Mouse (Mus musculus): ENCODE results near the gene Batf. TPM values are rescaled to one million over a fixed set of nuclear protein-coding genes. Genes with fewer than 3 reads are reported as not detected.
A peak's percentile ranks its signal among the peaks of the same experiment; 100 is the strongest.

Gene Batf
- 0.68 TPM in 1 of 2 replicates, not detected in the other for polyA plus RNA-seq (2014; fragmentation: Nextera tagmentation; extraction: Ambion mirVana)

DNA sequence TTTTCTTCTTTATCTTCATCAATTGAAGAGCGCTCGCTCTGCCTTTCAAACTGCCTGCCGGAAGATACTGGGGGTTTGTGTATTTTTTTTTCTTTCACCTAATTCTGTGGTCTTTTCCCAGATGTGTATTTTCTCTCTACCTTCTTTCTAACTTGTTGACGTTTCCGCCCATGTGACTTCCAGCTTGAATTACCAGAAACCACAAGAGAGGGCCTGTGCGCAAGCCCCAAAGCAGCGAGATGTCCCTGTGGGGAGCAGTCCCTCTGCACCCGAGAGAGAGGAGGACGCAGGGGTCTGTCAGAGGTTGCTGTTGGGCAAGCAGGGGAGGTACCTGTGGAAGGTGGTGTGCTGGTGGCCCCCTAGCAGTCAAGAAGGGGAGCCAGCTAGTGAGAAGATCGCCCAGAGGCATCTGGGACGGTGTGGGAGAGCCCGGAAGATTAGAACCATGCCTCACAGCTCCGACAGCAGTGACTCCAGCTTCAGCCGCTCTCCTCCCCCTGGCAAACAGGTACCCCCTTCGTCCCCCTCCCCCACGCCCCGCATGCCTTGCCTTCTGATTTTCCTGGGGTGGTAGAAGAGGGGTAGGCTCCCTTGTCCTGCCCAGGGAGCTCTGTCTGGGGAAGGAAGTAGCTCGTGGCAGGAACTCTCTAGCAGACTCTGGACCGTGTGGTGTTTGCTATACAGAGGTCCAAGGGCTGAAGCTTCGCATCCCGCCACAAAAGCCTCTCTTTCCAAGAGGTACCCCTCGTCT lies at the start of gene Batf:
Batf (plus strand) TSS at position 204 of the 751 bp plus-strand sequence.
- Histone ChIP-seq H3K4me1 (ENCODE audit: control insufficient read depth, insufficient read depth, low read length) (no peaks in the 10 kb centered on the region), H3K9me3 (ENCODE audit: control insufficient read depth, low read length) (no peaks in the 10 kb centered on the region), H3K4me3 (replicated peaks; ENCODE audit: low read depth, low read length) (no peak within 1 kb of the TSS), H3K9ac (replicated peaks; ENCODE audit: low read length) (no peak within 1 kb of the TSS), H3K4me2 (ENCODE audit: low read length) (no peak within 1 kb of the TSS), H3K27ac (replicated peaks; ENCODE audit: low read depth, low read length) (no peak within 1 kb of the TSS), H3K27me3 (ENCODE audit: control insufficient read depth, insufficient read depth, low read length) (no peaks in the 10 kb centered on the region), H3K36me3 (ENCODE audit: control insufficient read depth, insufficient read depth, low read length) (no peaks in the 10 kb centered on the region)
- WGBS: 54% methylated on average over 21 of the region's 22 CpGs
- no peak for ATAC-seq (ENCODE audit: low FRiP score, low TSS enrichment)
- no peak for DNase-seq

DNA sequence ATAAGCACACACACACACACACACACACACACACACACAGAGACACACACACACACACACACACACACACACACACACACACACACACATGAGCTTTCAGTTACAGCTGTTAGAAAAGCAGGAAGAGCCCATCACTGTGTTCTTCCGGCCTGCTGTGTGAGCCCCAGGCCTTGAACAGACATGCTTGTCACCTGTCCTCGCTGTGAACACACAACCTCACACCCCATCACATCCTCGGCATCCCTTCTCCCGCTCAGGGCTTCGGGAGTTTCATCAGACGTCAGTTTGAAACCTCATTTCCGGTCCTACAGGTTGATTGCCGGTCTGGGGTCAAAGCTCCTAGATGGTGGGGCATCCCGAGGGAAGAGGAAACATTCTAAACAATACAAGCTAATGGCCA lies 48.5 kb upstream of the Batf start:
- H3K27ac ChIP-seq (replicated peaks; ENCODE audit: low read depth, low read length): no peak overlapping the region
- WGBS: 86% methylated on average over 9 of the region's 9 CpGs
- no peaks in the 10 kb centered on the region for H3K4me1 ChIP-seq (ENCODE audit: control insufficient read depth, insufficient read depth, low read length)
- no peak overlapping the region for H3K4me2 ChIP-seq (ENCODE audit: low read length)
- H3K27me3 ChIP-seq (ENCODE audit: control insufficient read depth, insufficient read depth, low read length): no peaks in the 10 kb centered on the region
- H3K36me3 ChIP-seq (ENCODE audit: control insufficient read depth, insufficient read depth, low read length): peaks cover 10% of the 10 kb centered on the region
- DNase-seq (no peak), ATAC-seq (ENCODE audit: low FRiP score, low TSS enrichment) (no peak)
- no peak overlapping the region for H3K4me3 ChIP-seq (replicated peaks; ENCODE audit: low read depth, low read length)
- H3K9me3 ChIP-seq (ENCODE audit: control insufficient read depth, low read length): no peaks in the 10 kb centered on the region
- no peak overlapping the region for H3K9ac ChIP-seq (replicated peaks; ENCODE audit: low read length)

DNA sequence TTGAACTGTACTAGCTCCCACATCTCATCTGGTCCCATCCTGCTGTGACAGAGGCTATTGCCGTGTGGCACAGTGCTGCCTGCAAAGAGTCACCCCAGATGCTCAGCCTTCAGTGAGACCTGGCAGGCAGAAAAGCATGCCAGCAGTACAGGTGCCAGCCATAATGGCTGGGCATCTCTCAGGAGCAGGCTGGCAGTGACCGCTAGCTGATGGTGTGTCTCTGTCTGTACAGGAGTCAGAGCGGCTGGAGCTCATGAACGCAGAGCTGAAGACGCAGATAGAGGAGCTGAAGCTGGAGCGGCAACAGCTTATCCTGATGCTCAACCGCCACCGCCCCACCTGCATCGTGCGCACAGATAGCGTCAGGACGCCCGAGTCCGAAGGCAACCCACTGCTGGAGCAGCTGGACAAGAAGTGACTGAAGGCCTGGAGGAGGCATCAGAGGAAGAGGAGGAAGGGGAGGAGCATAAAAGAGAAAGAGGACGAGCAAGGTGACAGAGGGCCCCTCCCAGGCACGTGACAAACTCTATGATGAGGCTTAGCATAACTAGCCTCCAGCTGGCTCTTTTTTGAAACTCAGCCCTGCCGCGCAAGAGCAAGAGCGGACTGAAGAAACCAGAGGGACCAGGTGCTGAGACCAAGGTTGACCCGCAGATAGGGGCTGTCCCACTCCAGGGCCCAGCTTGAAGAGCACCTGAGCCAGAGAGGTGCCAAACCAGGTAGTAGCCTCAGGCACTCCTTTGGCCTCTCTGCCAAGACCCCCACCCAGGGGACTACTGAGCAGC lies 47.7 kb upstream of the Batf start:
- ATAC-seq (ENCODE audit: low FRiP score, low TSS enrichment) (0 out of 2 replicates have a peak, but pooled peaks have one; percentile 14), DNase-seq (no peak)
- Histone ChIP-seq H3K36me3 (ENCODE audit: control insufficient read depth, insufficient read depth, low read length) (peaks cover 10% of the 10 kb centered on the region), H3K4me1 (ENCODE audit: control insufficient read depth, insufficient read depth, low read length) (no peaks in the 10 kb centered on the region), H3K4me3 (replicated peaks; ENCODE audit: low read depth, low read length) (no peak overlapping the region), H3K4me2 (ENCODE audit: low read length) (no peak overlapping the region), H3K9ac (replicated peaks; ENCODE audit: low read length) (no peak overlapping the region), H3K9me3 (ENCODE audit: control insufficient read depth, low read length) (no peaks in the 10 kb centered on the region), H3K27ac (replicated peaks; ENCODE audit: low read depth, low read length) (no peak overlapping the region), H3K27me3 (ENCODE audit: control insufficient read depth, insufficient read depth, low read length) (no peaks in the 10 kb centered on the region)
- 70% methylated on average over 20 of the region's 20 CpGs for WGBS

DNA sequence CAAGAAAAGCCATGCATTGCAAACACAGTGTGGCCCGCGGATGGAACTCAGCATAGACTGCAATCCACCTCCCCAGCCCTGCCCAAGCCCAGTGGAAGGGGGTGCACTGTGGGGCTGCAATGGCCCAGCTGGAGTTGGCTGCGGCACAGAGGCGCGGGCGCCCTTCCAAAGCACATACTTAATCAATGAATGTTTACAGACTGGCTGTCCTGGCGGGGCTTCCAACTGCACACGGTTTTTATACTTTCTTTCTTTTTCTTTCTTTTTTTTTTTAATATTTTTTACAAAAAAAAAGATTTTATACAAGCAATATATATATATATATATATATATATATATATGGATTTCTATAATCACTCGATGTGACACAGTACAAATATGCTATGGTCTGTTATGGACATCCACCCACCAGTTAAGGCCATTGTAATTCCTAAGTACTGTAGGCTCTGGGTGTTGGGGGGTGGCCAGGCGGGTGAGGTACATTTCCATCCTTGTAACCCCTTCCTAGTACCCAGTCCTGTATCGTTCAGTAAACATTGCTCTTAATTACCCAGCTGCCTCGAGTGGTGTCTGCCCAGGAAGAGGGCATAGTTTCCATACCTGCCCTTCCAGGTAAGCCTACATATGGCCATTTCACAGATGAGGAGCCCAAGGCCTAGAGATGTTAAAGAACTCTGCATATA lies 47.0 kb upstream of the Batf start:
- WGBS: 80% methylated on average over 12 of the region's 12 CpGs

DNA sequence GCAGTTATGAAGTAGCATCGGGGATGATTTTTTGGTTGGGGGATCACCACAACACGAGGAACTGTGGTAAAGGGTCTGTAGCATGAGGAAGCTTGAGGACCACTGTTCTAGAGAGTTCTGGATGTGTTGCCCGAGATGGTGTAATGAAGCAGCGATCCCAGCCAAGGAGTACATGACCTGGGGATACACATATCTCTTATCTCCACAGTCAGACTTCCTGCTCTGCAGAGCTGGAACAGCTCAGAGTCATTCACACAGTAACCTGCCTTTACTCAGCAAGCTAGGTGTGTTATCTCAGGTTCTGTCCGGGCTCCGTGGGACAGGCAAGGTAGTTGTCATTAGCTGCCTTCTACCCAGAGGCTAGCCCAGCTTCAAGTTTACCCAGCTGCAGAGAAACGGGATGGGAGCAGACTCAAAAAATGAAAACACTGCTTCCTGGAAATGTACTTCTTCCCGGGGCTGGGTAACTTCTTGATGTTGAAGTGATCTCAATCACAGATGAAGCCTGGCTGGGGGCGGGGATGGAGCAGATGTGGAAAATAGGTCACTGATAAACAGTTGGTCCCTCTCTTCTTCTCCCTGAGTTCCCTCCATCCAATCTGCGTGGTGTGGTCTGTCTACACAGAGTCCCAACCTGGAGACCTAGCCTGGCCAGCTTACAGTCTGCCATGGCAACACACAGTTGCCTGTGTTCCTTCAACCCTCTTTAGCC lies 45.5 kb upstream of the Batf start:
- Histone ChIP-seq H3K36me3 (ENCODE audit: control insufficient read depth, insufficient read depth, low read length) (peaks cover 10% of the 10 kb centered on the region), H3K4me3 (replicated peaks; ENCODE audit: low read depth, low read length) (no peak overlapping the region), H3K9ac (replicated peaks; ENCODE audit: low read length) (no peak overlapping the region), H3K4me2 (ENCODE audit: low read length) (no peak overlapping the region), H3K27me3 (ENCODE audit: control insufficient read depth, insufficient read depth, low read length) (no peaks in the 10 kb centered on the region), H3K9me3 (ENCODE audit: control insufficient read depth, low read length) (no peaks in the 10 kb centered on the region), H3K27ac (replicated peaks; ENCODE audit: low read depth, low read length) (no peak overlapping the region), H3K4me1 (ENCODE audit: control insufficient read depth, insufficient read depth, low read length) (no peaks in the 10 kb centered on the region)
- WGBS: 86% methylated on average over 10 of the region's 10 CpGs
- no peak for ATAC-seq (ENCODE audit: low FRiP score, low TSS enrichment)
- DNase-seq: no peak

More for the DNA sequence above, 47.0 kb upstream of the Batf start:
- ATAC-seq (ENCODE audit: low FRiP score, low TSS enrichment): 0 out of 2 replicates have a peak, but pooled peaks have one; percentile 20
- H3K9ac ChIP-seq (replicated peaks; ENCODE audit: low read length): no peak overlapping the region
- H3K36me3 ChIP-seq (ENCODE audit: control insufficient read depth, insufficient read depth, low read length): peaks cover 10% of the 10 kb centered on the region
- DNase-seq: peak; percentile 55
- no peaks in the 10 kb centered on the region for H3K27me3 ChIP-seq (ENCODE audit: control insufficient read depth, insufficient read depth, low read length)
- H3K9me3 ChIP-seq (ENCODE audit: control insufficient read depth, low read length): no peaks in the 10 kb centered on the region
- no peak overlapping the region for H3K4me3 ChIP-seq (replicated peaks; ENCODE audit: low read depth, low read length)
- H3K4me1 ChIP-seq (ENCODE audit: control insufficient read depth, insufficient read depth, low read length): no peaks in the 10 kb centered on the region
- no peak overlapping the region for H3K4me2 ChIP-seq (ENCODE audit: low read length)
- no peak overlapping the region for H3K27ac ChIP-seq (replicated peaks; ENCODE audit: low read depth, low read length)

DNA sequence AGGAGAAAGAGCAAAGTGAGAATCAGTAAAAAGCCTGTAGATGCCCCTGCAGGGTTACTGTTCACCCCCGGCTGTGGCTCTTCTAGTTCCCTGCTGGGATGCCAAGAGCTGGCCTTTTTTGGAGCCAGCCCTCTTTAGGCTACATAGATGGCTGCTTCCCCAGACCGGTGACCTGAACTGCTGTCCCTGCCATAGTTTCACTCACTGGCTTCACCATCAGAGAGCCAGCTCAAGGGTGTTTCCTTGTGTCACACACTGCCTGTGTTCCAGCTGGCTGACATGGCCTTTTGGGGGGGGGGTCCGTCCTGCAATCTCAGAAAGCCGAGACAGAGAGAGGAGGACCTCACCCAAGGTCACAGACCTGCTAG lies 44.9 kb upstream of the Batf start:
- no peak for DNase-seq
- ATAC-seq (ENCODE audit: low FRiP score, low TSS enrichment): no peak

DNA sequence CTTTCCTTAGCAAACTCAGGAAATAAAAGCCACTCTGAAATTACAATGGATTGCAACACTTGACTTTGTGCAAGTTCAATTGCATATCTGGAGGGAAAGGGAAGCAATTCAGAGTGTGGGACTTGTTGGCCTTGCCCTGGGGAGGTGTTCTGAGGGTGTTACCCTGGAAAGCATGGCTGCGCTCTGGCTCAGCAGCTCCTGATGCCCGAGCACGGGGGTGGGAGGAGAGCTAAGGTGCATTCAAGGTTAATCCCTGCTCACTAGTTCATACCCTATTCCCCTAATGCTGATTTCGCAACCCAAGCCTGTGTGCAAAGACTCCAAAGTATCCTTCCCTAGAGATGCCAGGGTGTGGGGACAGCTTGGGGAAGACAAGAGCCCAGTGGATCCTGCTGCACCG lies 42.7 kb upstream of the Batf start:
- DNase-seq (no peak), ATAC-seq (ENCODE audit: low FRiP score, low TSS enrichment) (no peak)
- Histone ChIP-seq H3K4me1 (ENCODE audit: control insufficient read depth, insufficient read depth, low read length) (no peaks in the 10 kb centered on the region), H3K9ac (replicated peaks; ENCODE audit: low read length) (no peak overlapping the region), H3K9me3 (ENCODE audit: control insufficient read depth, low read length) (no peaks in the 10 kb centered on the region), H3K4me2 (ENCODE audit: low read length) (no peak overlapping the region), H3K27me3 (ENCODE audit: control insufficient read depth, insufficient read depth, low read length) (no peaks in the 10 kb centered on the region), H3K36me3 (ENCODE audit: control insufficient read depth, insufficient read depth, low read length) (peaks cover 9% of the 10 kb centered on the region), H3K27ac (replicated peaks; ENCODE audit: low read depth, low read length) (no peak overlapping the region), H3K4me3 (replicated peaks; ENCODE audit: low read depth, low read length) (no peak overlapping the region)
- 82% methylated on average over 5 of the region's 5 CpGs for WGBS

More for the DNA sequence above, 44.9 kb upstream of the Batf start:
- no peak overlapping the region for H3K9ac ChIP-seq (replicated peaks; ENCODE audit: low read length)
- H3K9me3 ChIP-seq (ENCODE audit: control insufficient read depth, low read length): no peaks in the 10 kb centered on the region
- H3K36me3 ChIP-seq (ENCODE audit: control insufficient read depth, insufficient read depth, low read length): peaks cover 10% of the 10 kb centered on the region
- 61% methylated on average over 4 of the region's 4 CpGs for WGBS
- H3K4me2 ChIP-seq (ENCODE audit: low read length): no peak overlapping the region
- H3K4me3 ChIP-seq (replicated peaks; ENCODE audit: low read depth, low read length): no peak overlapping the region
- no peaks in the 10 kb centered on the region for H3K4me1 ChIP-seq (ENCODE audit: control insufficient read depth, insufficient read depth, low read length)
- no peak overlapping the region for H3K27ac ChIP-seq (replicated peaks; ENCODE audit: low read depth, low read length)
- H3K27me3 ChIP-seq (ENCODE audit: control insufficient read depth, insufficient read depth, low read length): no peaks in the 10 kb centered on the region

DNA sequence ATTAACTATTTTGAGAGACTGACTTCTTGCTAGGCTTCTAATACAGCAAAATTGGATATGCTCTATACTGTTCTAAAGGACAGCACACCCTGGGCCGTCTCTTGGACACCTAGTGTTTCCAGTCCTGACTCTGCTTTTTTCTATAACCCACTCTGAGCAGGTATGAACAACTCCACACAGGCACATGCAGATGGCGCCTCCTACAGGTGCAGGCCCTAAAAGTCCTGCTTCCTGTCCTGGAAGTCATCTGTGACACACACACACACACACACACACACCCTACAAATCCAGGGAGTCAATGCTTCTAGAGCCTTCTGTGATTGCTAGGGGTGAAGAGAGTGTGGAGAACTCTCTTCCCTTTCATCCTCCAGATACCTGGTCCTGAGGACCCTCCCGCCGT lies 40.8 kb upstream of the Batf start:
- no peak for DNase-seq
- 90% methylated on average over 4 of the region's 4 CpGs for WGBS
- no peaks in the 10 kb centered on the region for H3K36me3 ChIP-seq (ENCODE audit: control insufficient read depth, insufficient read depth, low read length)
- ATAC-seq (ENCODE audit: low FRiP score, low TSS enrichment): no peak
- H3K9ac ChIP-seq (replicated peaks; ENCODE audit: low read length): no peak overlapping the region
- no peaks in the 10 kb centered on the region for H3K9me3 ChIP-seq (ENCODE audit: control insufficient read depth, low read length)
- no peak overlapping the region for H3K4me2 ChIP-seq (ENCODE audit: low read length)
- H3K27ac ChIP-seq (replicated peaks; ENCODE audit: low read depth, low read length): no peak overlapping the region
- no peaks in the 10 kb centered on the region for H3K27me3 ChIP-seq (ENCODE audit: control insufficient read depth, insufficient read depth, low read length)
- no peak overlapping the region for H3K4me3 ChIP-seq (replicated peaks; ENCODE audit: low read depth, low read length)
- H3K4me1 ChIP-seq (ENCODE audit: control insufficient read depth, insufficient read depth, low read length): no peaks in the 10 kb centered on the region

All from midbrain, embryonic 14.5 days (tissue).